ENCODE assay signal across 1 mouse cellular context in genomic region chr11:102773713-102774611, GRCm38 (mm10).
TF ChIP-seq lines count a peak whose summit lies in the region.

No protein-coding gene starts in this region.

TF ChIP-seq in CH12.LX, 34 proteins besides CTCF, POLR2A, EP300 and RAD21 (continued from another document):
- TF ChIP-seq USF1 (IDR thresholded peaks at IDR 0.05; ENCODE audit: low read depth, low read length), result no peak
- no peak for TF ChIP-seq TBP (conservative IDR thresholded peaks at IDR 0.05; ENCODE audit: low read depth, low read length)
- peak; percentile 70; the same call in 1 of the 2 replicates for TF ChIP-seq NELFE (IDR thresholded peaks at IDR 0.05; ENCODE audit: low read depth, low read length)
- TF ChIP-seq JUN (IDR thresholded peaks at IDR 0.05; ENCODE audit: insufficient read depth, low read depth, low read length), result no peak
- TF ChIP-seq ZC3H11A (IDR thresholded peaks at IDR 0.05; ENCODE audit: low read depth, low read length), result peak; percentile 83
- no peak for TF ChIP-seq ZMIZ1 (IDR thresholded peaks at IDR 0.05; ENCODE audit: low read depth, low read length)
- TF ChIP-seq NRF1 (IDR thresholded peaks at IDR 0.05; ENCODE audit: low read depth, low read length), result peak; percentile 38; the same call in 1 of the 2 replicates
- TF ChIP-seq ETS1 (conservative IDR thresholded peaks at IDR 0.05; ENCODE audit: low read depth, low read length), result no peak
- TF ChIP-seq MEF2A (IDR thresholded peaks at IDR 0.05; ENCODE audit: borderline replicate concordance, low read depth, low read length), result peak; percentile 76; the same call in 1 of the 2 replicates
- no peak for TF ChIP-seq ZNF384 (IDR thresholded peaks at IDR 0.05; ENCODE audit: low read depth, low read length)
- peak; percentile 93 for TF ChIP-seq SMC3 (IDR thresholded peaks at IDR 0.05; ENCODE audit: low read depth, low read length)
- peak; percentile 53; the same call in 1 of the 2 replicates for TF ChIP-seq IRF4 (IDR thresholded peaks at IDR 0.05; ENCODE audit: low read depth, low read length)
- TF ChIP-seq MAFK (IDR thresholded peaks at IDR 0.05; ENCODE audit: insufficient replicate concordance, low read length), result no peak
- TF ChIP-seq MXI1 (IDR thresholded peaks at IDR 0.05; ENCODE audit: low read depth, low read length), result no peak
- no peak for TF ChIP-seq USF2 (conservative IDR thresholded peaks at IDR 0.05; ENCODE audit: low read depth, low read length)
- TF ChIP-seq HCFC1 (IDR thresholded peaks at IDR 0.05; ENCODE audit: low read depth, low read length), result no peak
- TF ChIP-seq TCF12 (IDR thresholded peaks at IDR 0.05; ENCODE audit: low read depth, low read length), result 0 out of 2 replicates have a peak, but pooled peaks have one; percentile 13
